ENCODE assay signal across 8 mouse cellular contexts in the genomic region with DNA sequence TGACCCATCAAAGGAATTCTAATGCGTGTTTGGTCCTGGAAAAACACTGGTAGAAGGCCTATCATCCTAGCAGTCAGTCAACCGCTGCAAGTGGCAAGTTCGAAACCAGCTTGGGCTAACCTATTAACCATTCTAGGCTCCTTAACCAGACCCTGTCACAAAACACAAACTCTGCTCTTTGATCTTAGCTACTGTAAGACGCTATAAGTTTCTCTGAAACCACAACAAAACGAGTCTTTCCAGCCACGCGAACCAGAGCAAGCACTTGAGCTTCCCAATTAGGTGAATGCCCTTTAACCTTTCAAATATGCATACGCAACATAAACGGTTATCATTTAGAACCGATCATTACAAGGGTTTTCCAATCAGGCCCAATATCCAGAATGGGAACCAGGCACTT. TPM values are rescaled to one million over a fixed set of nuclear protein-coding genes. Genes with fewer than 3 reads are reported as not detected.
DNase-seq lines count a peak whose midpoint lies in the region; ATAC-seq and TF ChIP-seq lines count a peak whose summit lies in the region.

No protein-coding gene starts in this region.

- WGBS in forebrain, postnatal 0 days = 57% methylated on average over 10 of the region's 10 CpGs
- WGBS in liver, postnatal 0 days (ENCODE audit: insufficient replicate concordance) = 27% methylated on average over 10 of the region's 10 CpGs

- peaks cover 15 to 45% of the 10 kb centered on the region in 2 experiments for H3K36me3 ChIP-seq in CH12.LX (replicated peaks in 1 of 2; ENCODE audit: control insufficient read depth in 1 of 2, insufficient read depth in 1 of 2, low read length in 1 of 2)
- no peaks in the 10 kb centered on the region; the same call in 1 of the 2 replicates for H3K36me3 ChIP-seq in forebrain, postnatal 0 days (ENCODE audit: insufficient read depth)
- H3K36me3 ChIP-seq in liver, postnatal 0 days (replicated peaks; ENCODE audit: insufficient read depth, low read length) = peaks cover 11% of the 10 kb centered on the region

- no peaks in the 10 kb centered on the region for H3K9me3 ChIP-seq in CH12.LX (replicated peaks; ENCODE audit: low read length)
- no peaks in the 10 kb centered on the region for H3K9me3 ChIP-seq in forebrain, postnatal 0 days (ENCODE audit: low read length)
- H3K9me3 ChIP-seq in liver, postnatal 0 days (ENCODE audit: low read length) = no peaks in the 10 kb centered on the region

- no peaks in the 10 kb centered on the region for H3K27me3 ChIP-seq in CH12.LX (replicated peaks)
- H3K27me3 ChIP-seq in forebrain, postnatal 0 days (ENCODE audit: insufficient read depth, low read length) = no peaks in the 10 kb centered on the region
- no peaks in the 10 kb centered on the region for H3K27me3 ChIP-seq in liver, postnatal 0 days (ENCODE audit: insufficient read depth, low read length)

- peak overlapping the region; percentile 73 to 83 (median 80) for H3K4me3 ChIP-seq in CH12.LX (replicated peaks in 1 of 3; ENCODE audit: low read depth in 2 of 3, low read length in 2 of 3, poor library complexity in 1 of 3)
- H3K4me3 ChIP-seq in forebrain, postnatal 0 days (ENCODE audit: low read depth, low read length) = peak overlapping the region; percentile 76
- peak overlapping the region; percentile 90 for H3K4me3 ChIP-seq in liver, postnatal 0 days (ENCODE audit: low read depth, low read length)

- peak overlapping the region; percentile 86 for H3K4me2 ChIP-seq in CH12.LX (ENCODE audit: insufficient read depth, low read depth, poor library complexity, severe bottlenecking)
- H3K4me2 ChIP-seq in forebrain, postnatal 0 days (ENCODE audit: low read depth) = peak overlapping the region; percentile 88
- peak overlapping the region; percentile 85 for H3K4me2 ChIP-seq in liver, postnatal 0 days (ENCODE audit: low read depth, low read length)

- no peak for TF ChIP-seq POLR2A in CH12.LX (IDR thresholded peaks at IDR 0.05; ENCODE audit: low read depth, low read length)

- TF ChIP-seq RAD21 in CH12.LX (IDR thresholded peaks at IDR 0.05; ENCODE audit: low read depth, low read length) = no peak

- H3K79me2 ChIP-seq in CH12.LX (replicated peaks; ENCODE audit: control insufficient read depth, extremely low read depth, insufficient read depth, poor library complexity, severe bottlenecking) = peaks cover 94% of the 10 kb centered on the region

- peak; percentile 89 for DNase-seq in heart, adult 11 months
- DNase-seq in heart, adult 9 months (ENCODE audit: low spot score in 2 of 2) = no peak
- peak; percentile 51 for DNase-seq in CH12.LX (ENCODE audit: extremely low read depth)
- no peak for DNase-seq in forebrain, postnatal 0 days
- DNase-seq in liver, postnatal 0 days = no peak
- no peak for DNase-seq in frontal cortex, postnatal 14 days (ENCODE audit: low spot score in 2 of 2)
- no peak for DNase-seq in adrenal gland, adult 18-20 months (ENCODE audit: low spot score in 2 of 2)
- DNase-seq in urinary bladder, adult 18-20 months (ENCODE audit: low spot score in 2 of 2) = no peak

- peak overlapping the region; percentile 96 for H3K27ac ChIP-seq in CH12.LX (ENCODE audit: insufficient read depth, low read depth)
- peak overlapping the region; percentile 93 for H3K27ac ChIP-seq in forebrain, postnatal 0 days (ENCODE audit: low read depth, low read length)
- peak overlapping the region; percentile 98 for H3K27ac ChIP-seq in liver, postnatal 0 days (ENCODE audit: low read depth)

- TF ChIP-seq CTCF in CH12.LX (conservative IDR thresholded peaks at IDR 0.05 in 1 of 2, IDR thresholded peaks at IDR 0.05 in 1 of 2; ENCODE audit: low read depth in 2 of 2, low read length in 2 of 2) = no peak
- no peak for TF ChIP-seq CTCF in forebrain, postnatal 0 days (IDR thresholded peaks at IDR 0.05; ENCODE audit: low read depth)
- no peak for TF ChIP-seq CTCF in liver, postnatal 0 days (IDR thresholded peaks at IDR 0.05; ENCODE audit: low read depth)

- in situ Hi-C loops in CH12.LX (cut with MboI; ENCODE audit: low pct_ligation_motif_present, low pct_unique_long_range_greater_than_20kb, low sequenced_read_pairs) = loop anchor here (5.0 kb wide), 2 partner anchors 38 to 78 kb away; no protein-coding TSS in a partner anchor

- ATAC-seq in forebrain, postnatal 0 days = no peak
- no peak for ATAC-seq in liver, postnatal 0 days

- TF ChIP-seq EP300 in CH12.LX (IDR thresholded peaks at IDR 0.05; ENCODE audit: low read length) = no peak
- no peak for TF ChIP-seq EP300 in liver, postnatal 0 days (IDR thresholded peaks at IDR 0.05; ENCODE audit: low read depth)

- peak overlapping the region; percentile 94 for H3K9ac ChIP-seq in CH12.LX (ENCODE audit: insufficient read depth, low read depth)
- H3K9ac ChIP-seq in forebrain, postnatal 0 days = peak overlapping the region; percentile 97
- H3K9ac ChIP-seq in liver, postnatal 0 days (replicated peaks) = peak overlapping the region; percentile 95

- peaks cover 8 to 48% of the 10 kb centered on the region in 2 experiments for H3K4me1 ChIP-seq in CH12.LX (ENCODE audit: control insufficient read depth in 1 of 2, insufficient read depth in 2 of 2)
- 0 out of 2 replicates have a peak, but pooled peaks cover 13% of the 10 kb centered on the region for H3K4me1 ChIP-seq in forebrain, postnatal 0 days (ENCODE audit: insufficient read depth)
- peaks cover 33% of the 10 kb centered on the region for H3K4me1 ChIP-seq in liver, postnatal 0 days (ENCODE audit: insufficient read depth)

- dilution Hi-C loops in CH12.LX (cut with MboI; ENCODE audit: extremely low pct_ligation_motif_present, extremely low pct_unique_long_range_greater_than_20kb, low sequenced_read_pairs) = no loop called here

TF ChIP-seq in CH12.LX, 34 proteins besides CTCF, POLR2A, EP300 and RAD21:
- TF ChIP-seq TBP (conservative IDR thresholded peaks at IDR 0.05; ENCODE audit: low read depth, low read length) = 0 out of 2 replicates have a peak, but pooled peaks have one; percentile 21
- TF ChIP-seq MYC (IDR thresholded peaks at IDR 0.05; ENCODE audit: low read depth, low read length) = peak; percentile 45; the same call in 1 of the 2 replicates
- peak; percentile 63; the same call in 1 of the 2 replicates for TF ChIP-seq SIN3A (IDR thresholded peaks at IDR 0.05; ENCODE audit: low read length)
- 0 out of 2 replicates have a peak, but pooled peaks have one; percentile 34 for TF ChIP-seq BHLHE40 (IDR thresholded peaks at IDR 0.05; ENCODE audit: low read depth, low read length)
- TF ChIP-seq MAX (IDR thresholded peaks at IDR 0.05; ENCODE audit: low read length) = no peak; the same call in 1 of the 2 replicates
TF ChIP-seq in CH12.LX: peak in this region for 4.

RNA-seq across cellular contexts. Expression of a gene that starts 33.7 kb away (rescaled TPM):
- 83.6 and 102 TPM in 2 replicates for total RNA-seq in CH12.LX (2012; rRNA removed)
- total RNA-seq in CH12.LX (2014; rRNA removed) = 67.9 and 68.8 TPM in 2 replicates
- polyA plus RNA-seq in CH12.LX (2012; ENCODE audit: insufficient read length, low read depth) = 51.7 and 53.0 TPM in 2 replicates
- 57.6 and 68.3 TPM in 2 replicates for total RNA-seq in forebrain, postnatal 0 days (2014; rRNA removed)
- polyA plus RNA-seq in forebrain, postnatal 0 days (2015; fragmentation: Nextera tagmentation; extraction: Ambion mirVana) = 31.8 and 44.2 TPM in 2 replicates
- polyA plus RNA-seq in liver, postnatal 0 days (2015; fragmentation: Nextera tagmentation; extraction: Ambion mirVana) = 6.0 and 7.5 TPM in 2 replicates
- total RNA-seq in adrenal gland, adult 18-20 months (2021) = 10 to 100 TPM; 60.0 to 97.3 TPM

Comparison
In these comparisons a context has a peak if more than half of its experiments do, and no peak if none do; other contexts are left out.
1. DNase-seq: peak in heart, adult 11 months (single experiment) and CH12.LX (single experiment); none in heart, adult 9 months (0 of 2), forebrain, postnatal 0 days (single experiment), liver, postnatal 0 days (single experiment), frontal cortex, postnatal 14 days (0 of 2), adrenal gland, adult 18-20 months (0 of 2) and urinary bladder, adult 18-20 months (0 of 2).
2. Peak in every context shown above with its lines, with median percentiles within 50 percentile points of each other: H3K27ac ChIP-seq, H3K4me2 ChIP-seq, H3K4me3 ChIP-seq and H3K9ac ChIP-seq.